Mouse (Mus musculus): ENCODE data around the gene Mrc2. TPM values are rescaled to one million over a fixed set of nuclear protein-coding genes. Genes with fewer than 3 reads are reported as not detected.

The Mrc2 gene
- total and polyA plus RNA-seq, 2 experiments from 2014 or later = 4.2 to 21.4 TPM

GRCm38 (mm10) chr11:105365611-105366010, 73.2 kb downstream of the Mrc2 start:
- Histone ChIP-seq H3K9ac (replicated peaks; ENCODE audit: low read length) (0 out of 2 replicates have a peak overlapping the region, but pooled peaks have one; percentile 13), H3K4me3 (ENCODE audit: low read length) (no peak overlapping the region), H3K4me2 (ENCODE audit: low read depth, low read length) (no peak overlapping the region), H3K36me3 (ENCODE audit: insufficient read depth, low read length) (no peaks in the 10 kb centered on the region), H3K27ac (no peak overlapping the region), H3K27me3 (ENCODE audit: insufficient read depth, low read length) (no peaks in the 10 kb centered on the region), H3K4me1 (ENCODE audit: insufficient read depth, low read length) (peaks cover 21% of the 10 kb centered on the region), H3K9me3 (ENCODE audit: low read length) (no peaks in the 10 kb centered on the region)
- 90% methylated on average over 3 of the region's 3 CpGs for WGBS
- DNase-seq (ENCODE audit: low spot score) (no peak), ATAC-seq (no peak)
- TF ChIP-seq CTCF (IDR thresholded peaks at IDR 0.05; ENCODE audit: low read depth) = no peak

- Histone ChIP-seq H3K36me3 (ENCODE audit: insufficient read depth, low read length) (no peaks in the 10 kb centered on the region), H3K9ac (replicated peaks; ENCODE audit: low read length) (no peak overlapping the region), H3K27me3 (ENCODE audit: insufficient read depth, low read length) (no peaks in the 10 kb centered on the region), H3K4me1 (ENCODE audit: insufficient read depth, low read length) (peaks cover 21% of the 10 kb centered on the region), H3K9me3 (ENCODE audit: low read length) (no peaks in the 10 kb centered on the region), H3K4me2 (ENCODE audit: low read depth, low read length) (no peak overlapping the region), H3K27ac (no peak overlapping the region), H3K4me3 (ENCODE audit: low read length) (no peak overlapping the region)
- ATAC-seq = no peak
- no peak for TF ChIP-seq CTCF (IDR thresholded peaks at IDR 0.05; ENCODE audit: low read depth)
- WGBS = 76% methylated on average over 3 of the region's 4 CpGs
- DNase-seq (ENCODE audit: low spot score) = no peak
These were observed 73.6 kb downstream of the Mrc2 start for GRCm38 (mm10) chr11:105366051-105366450.

GRCm38 (mm10) chr11:105367163-105367562, 74.7 kb downstream of the Mrc2 start:
- Histone ChIP-seq H3K4me1 (ENCODE audit: insufficient read depth, low read length) (peaks cover 21% of the 10 kb centered on the region), H3K36me3 (ENCODE audit: insufficient read depth, low read length) (no peaks in the 10 kb centered on the region), H3K9ac (replicated peaks; ENCODE audit: low read length) (no peak overlapping the region), H3K27me3 (ENCODE audit: insufficient read depth, low read length) (no peaks in the 10 kb centered on the region), H3K27ac (no peak overlapping the region), H3K9me3 (ENCODE audit: low read length) (no peaks in the 10 kb centered on the region), H3K4me3 (ENCODE audit: low read length) (no peak overlapping the region), H3K4me2 (ENCODE audit: low read depth, low read length) (no peak overlapping the region)
- DNase-seq (ENCODE audit: low spot score) = no peak
- TF ChIP-seq CTCF (IDR thresholded peaks at IDR 0.05; ENCODE audit: low read depth) = no peak
- WGBS = 78% methylated on average over 3 of the region's 3 CpGs
- no peak for ATAC-seq

- no peaks in the 10 kb centered on the region for H3K36me3 ChIP-seq (ENCODE audit: insufficient read depth, low read length)
- no peak for ATAC-seq
- 93% methylated on average over 5 of the region's 5 CpGs for whole genome bisulfite sequencing
These were observed 76.4 kb downstream of the Mrc2 start for GRCm38 (mm10) chr11:105368833-105369232.

GRCm38 (mm10) chr11:105369526-105370386, 77.3 kb downstream of the Mrc2 start:
- Histone ChIP-seq H3K9me3 (ENCODE audit: low read length) (no peaks in the 10 kb centered on the region), H3K4me1 (ENCODE audit: insufficient read depth, low read length) (peaks cover 8% of the 10 kb centered on the region), H3K27me3 (ENCODE audit: insufficient read depth, low read length) (no peaks in the 10 kb centered on the region), H3K9ac (replicated peaks; ENCODE audit: low read length) (no peak overlapping the region), H3K27ac (no peak overlapping the region), H3K36me3 (ENCODE audit: insufficient read depth, low read length) (no peaks in the 10 kb centered on the region), H3K4me3 (ENCODE audit: low read length) (no peak overlapping the region), H3K4me2 (ENCODE audit: low read depth, low read length) (no peak overlapping the region)
- DNase-seq (ENCODE audit: low spot score) = no peak
- no peak for ATAC-seq
- WGBS = 85% methylated on average over 13 of the region's 13 CpGs
- no peak for TF ChIP-seq CTCF (IDR thresholded peaks at IDR 0.05; ENCODE audit: low read depth)

More at GRCm38 (mm10) chr11:105368833-105369232, 76.4 kb downstream of the Mrc2 start:
- Histone ChIP-seq H3K9ac (replicated peaks; ENCODE audit: low read length) (no peak overlapping the region), H3K4me3 (ENCODE audit: low read length) (no peak overlapping the region), H3K9me3 (ENCODE audit: low read length) (no peaks in the 10 kb centered on the region), H3K27me3 (ENCODE audit: insufficient read depth, low read length) (no peaks in the 10 kb centered on the region), H3K27ac (no peak overlapping the region), H3K4me1 (ENCODE audit: insufficient read depth, low read length) (peaks cover 16% of the 10 kb centered on the region), H3K4me2 (ENCODE audit: low read depth, low read length) (no peak overlapping the region)
- TF ChIP-seq CTCF (IDR thresholded peaks at IDR 0.05; ENCODE audit: low read depth) = no peak
- DNase-seq (ENCODE audit: low spot score) = no peak

GRCm38 (mm10) chr11:105371818-105372217, 79.4 kb downstream of the Mrc2 start:
- no peak overlapping the region for H3K4me2 ChIP-seq (ENCODE audit: low read depth, low read length)
- no peak overlapping the region for H3K27ac ChIP-seq
- no peak for ATAC-seq
- H3K27me3 ChIP-seq (ENCODE audit: insufficient read depth, low read length) = no peaks in the 10 kb centered on the region
- 82% methylated on average over 9 of the region's 9 CpGs for WGBS
- no peak overlapping the region for H3K4me3 ChIP-seq (ENCODE audit: low read length)
- no peaks in the 10 kb centered on the region for H3K36me3 ChIP-seq (ENCODE audit: insufficient read depth, low read length)
- H3K9me3 ChIP-seq (ENCODE audit: low read length) = no peaks in the 10 kb centered on the region
- no peak for DNase-seq (ENCODE audit: low spot score)
- no peak overlapping the region for H3K9ac ChIP-seq (replicated peaks; ENCODE audit: low read length)
- no peaks in the 10 kb centered on the region for H3K4me1 ChIP-seq (ENCODE audit: insufficient read depth, low read length)
- TF ChIP-seq CTCF (IDR thresholded peaks at IDR 0.05; ENCODE audit: low read depth) = no peak

GRCm38 (mm10) chr11:105373881-105374280, 81.4 kb downstream of the Mrc2 start:
- Histone ChIP-seq H3K36me3 (ENCODE audit: insufficient read depth, low read length) (no peaks in the 10 kb centered on the region), H3K4me3 (ENCODE audit: low read length) (no peak overlapping the region), H3K9me3 (ENCODE audit: low read length) (no peaks in the 10 kb centered on the region), H3K9ac (replicated peaks; ENCODE audit: low read length) (no peak overlapping the region), H3K27me3 (ENCODE audit: insufficient read depth, low read length) (no peaks in the 10 kb centered on the region), H3K27ac (no peak overlapping the region), H3K4me2 (ENCODE audit: low read depth, low read length) (no peak overlapping the region), H3K4me1 (ENCODE audit: insufficient read depth, low read length) (no peaks in the 10 kb centered on the region)
- no peak for DNase-seq (ENCODE audit: low spot score)
- no peak for TF ChIP-seq CTCF (IDR thresholded peaks at IDR 0.05; ENCODE audit: low read depth)
- WGBS = 79% methylated on average over 8 of the region's 8 CpGs
- ATAC-seq = no peak
